Mouse (Mus musculus) lung, postnatal 25 days (tissue): ENCODE measurements around the gene Ncor2.
"Not testable (repeated sequence)": the region's sequence is repeated elsewhere in the genome, so short reads cannot be mapped to it uniquely, and the experiment has no call there.

Experiments used
- DNase-seq: peaks from one replicate; pipeline ENCODE4 v3.0.0; 2022; ENCODE audit warnings: low spot score

The Ncor2 gene

DNA sequence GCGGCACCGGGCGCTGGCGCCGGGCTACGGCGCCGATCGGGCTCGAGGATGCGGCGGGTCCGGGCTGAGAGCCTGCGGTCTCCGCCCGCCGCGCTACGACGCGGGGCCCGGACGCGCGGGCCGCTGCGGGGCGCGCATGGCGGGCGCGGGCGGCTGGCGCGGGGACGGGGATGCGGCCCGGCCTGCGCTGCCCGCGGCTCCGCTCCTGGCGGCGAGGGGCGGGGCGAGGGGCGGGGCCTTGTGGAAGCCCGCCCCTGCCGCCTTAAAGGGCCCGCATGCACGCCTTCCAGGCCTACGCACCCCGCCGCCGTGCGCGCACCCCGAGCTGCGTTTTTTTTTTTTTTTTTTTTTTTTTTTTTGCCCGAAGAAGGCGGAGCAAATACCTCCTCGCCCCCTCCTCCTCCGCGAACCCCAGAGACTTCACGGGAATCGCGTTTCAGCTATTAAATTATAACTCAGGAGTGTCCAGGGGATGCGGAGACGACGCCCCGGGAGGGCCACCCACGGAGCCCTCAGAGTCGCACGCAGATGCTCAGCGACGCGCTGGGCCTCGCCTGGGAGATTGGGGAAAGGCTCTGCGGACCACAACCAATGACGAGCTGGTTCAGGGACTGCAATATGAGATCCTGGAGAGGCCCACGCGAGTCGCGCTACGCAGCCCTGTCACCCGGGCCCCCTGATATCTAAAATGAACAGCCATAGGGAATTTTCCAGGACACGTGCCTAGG, at the start of gene Ncor2:
Gene Ncor2, minus strand, starts transcription at position 213 of the 728 bp plus-strand sequence.
- DNase-seq, result peak; percentile 75

DNA sequence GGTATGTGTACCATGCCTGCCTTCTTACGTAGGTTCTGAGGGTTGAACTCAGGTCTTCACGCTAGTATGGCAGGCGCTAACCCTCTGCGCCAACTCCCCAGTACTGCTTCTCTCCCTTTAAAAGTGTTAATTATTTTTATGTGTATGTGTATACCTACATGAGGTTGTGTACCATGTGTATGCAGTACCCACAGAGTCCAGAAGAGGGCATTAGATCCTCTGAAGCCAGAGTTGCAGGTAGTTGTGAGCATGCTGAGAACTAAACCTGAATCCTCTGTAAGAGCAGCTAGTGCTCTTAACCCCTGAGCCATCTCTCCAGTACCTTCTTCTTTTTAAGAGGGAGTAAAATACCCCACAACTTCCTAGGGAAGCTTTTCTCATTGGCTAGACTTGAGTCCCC, 48.7 kb upstream of the Ncor2 start:
- no peak for DNase-seq

DNA sequence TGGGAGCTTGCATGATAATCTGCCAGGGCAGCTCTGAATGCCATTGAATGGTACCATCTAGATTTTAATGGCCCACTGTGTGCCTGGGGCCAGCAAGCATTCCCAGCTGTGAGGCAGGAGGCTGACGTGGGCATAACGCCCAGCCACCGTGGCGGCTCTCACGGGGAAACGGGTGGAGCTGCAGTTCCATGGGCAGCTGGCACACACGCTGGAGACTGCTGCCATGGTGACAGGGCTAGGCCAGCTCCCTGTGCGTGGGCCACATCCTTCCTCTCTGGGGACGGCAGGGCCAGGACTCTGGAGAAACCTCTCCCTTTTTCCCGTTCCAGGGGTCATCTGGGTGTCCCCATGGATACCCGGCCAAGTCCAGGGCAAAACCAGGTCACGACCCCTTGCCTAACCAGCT, 47.2 kb upstream of the Ncor2 start:
- peak; percentile 54 for DNase-seq

DNA sequence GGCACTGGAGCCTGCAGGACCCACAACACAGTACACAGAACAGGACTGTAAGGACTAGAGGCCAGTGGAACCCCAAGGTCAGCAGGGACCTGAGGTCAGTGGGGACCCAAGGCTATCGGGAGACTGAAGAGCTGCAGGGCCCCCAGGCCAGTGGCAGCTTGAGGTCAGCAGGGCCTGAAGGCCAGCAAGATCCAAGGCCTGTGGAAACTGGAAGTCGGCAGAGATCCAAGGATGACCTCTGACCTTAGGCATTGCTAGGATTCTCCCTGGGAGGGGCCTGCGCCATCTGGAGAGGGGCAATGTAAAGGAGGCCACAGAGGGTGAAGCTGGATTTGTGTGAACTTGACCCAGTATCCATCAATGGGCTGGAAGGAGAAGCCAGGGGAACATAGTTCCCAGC, 45.9 kb upstream of the Ncor2 start:
- DNase-seq, result no peak

DNA sequence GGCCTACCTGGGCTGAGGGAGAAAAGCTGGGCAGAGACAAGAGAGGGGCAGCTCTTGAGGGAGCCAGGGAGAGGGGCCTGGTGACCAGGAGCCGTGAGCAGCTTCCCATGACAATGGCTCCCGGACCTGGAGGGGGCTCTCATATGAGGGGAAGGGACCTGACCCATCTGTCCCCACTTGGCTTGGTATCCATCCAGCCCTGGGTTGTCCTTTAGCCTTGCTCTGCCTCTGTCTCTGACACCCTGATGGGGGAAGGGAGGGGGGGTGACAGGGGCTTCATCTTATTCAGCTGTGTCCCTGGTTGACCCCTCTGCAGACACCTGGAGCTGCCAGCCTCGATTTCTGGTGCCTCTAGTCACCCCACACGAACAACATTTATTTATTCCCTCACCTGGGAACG, 44.9 kb upstream of the Ncor2 start:
- DNase-seq, result no peak

DNA sequence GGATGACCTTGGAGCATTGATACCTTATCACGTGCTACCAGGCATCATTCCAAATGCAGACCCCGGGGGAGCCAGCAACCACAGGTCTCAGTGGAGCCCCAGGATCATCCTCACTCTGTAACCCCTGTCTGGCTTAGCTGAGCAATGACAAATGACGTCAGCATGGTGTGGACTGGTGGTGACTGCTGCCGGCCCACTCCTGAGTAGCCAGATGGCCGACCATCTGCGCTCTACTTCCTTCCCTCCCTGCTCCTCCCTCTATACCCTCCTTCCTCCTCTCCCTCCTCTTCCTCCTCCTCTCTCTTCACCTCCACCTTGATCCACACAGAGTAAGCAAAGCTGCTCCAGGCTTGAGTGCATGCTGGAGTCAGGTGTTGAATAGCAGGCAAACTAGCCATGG, 43.7 kb upstream of the Ncor2 start:
- DNase-seq, result no peak

DNA sequence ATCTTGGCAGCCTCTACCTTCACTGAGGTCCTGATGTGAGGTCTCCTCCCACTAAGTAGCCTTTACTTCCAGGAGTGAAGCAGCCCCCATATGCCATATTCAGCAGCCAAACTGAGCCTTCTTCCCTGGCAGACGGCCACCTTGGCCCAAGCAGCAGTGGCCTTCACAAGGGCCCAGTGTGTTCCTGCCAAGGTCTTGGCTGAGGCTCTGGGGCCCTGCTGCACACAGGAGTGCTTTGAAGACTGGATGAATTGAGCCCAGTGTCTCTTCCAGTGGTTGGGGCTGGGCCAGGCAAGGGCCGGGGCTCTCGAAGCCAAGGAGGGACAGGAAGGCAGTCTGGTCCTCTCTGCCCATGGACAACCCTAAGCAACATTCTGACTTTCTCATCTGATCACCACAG, 42.8 kb upstream of the Ncor2 start:
- DNase-seq, result no peak

DNA sequence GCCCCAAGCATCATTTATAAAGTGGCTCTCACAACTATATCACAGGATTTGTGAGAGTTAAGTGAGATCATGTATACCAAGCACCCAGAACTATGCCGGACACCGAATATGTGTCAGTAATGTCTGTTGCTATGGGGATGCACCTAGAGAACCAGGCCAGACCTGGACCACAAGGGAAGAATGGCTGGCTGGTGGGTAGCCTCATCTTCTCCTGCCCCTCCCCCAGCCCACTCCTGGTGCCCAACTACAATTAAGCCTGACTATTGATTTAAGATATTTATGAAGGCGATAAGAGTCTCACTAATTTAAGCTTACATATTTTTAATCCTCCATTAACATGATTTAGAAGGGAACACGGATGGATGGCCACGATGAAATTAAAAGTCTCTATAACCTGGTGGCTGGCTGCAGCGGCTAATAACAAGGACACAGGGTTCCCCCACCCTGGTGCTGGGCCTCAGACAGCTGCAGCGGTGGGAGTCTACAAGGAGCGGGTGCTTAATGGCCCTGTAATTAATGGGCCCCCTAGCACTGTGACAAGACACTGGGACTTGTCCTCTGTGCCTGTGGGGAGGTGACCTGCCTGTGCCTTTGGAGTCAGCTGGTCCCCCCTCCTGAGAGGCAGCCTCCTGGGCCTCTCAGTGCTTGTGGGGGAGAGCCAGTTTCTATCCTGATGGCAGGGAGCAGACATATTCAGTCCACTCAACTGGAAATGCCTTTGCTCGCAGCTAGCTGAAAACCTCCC, 38.6 kb upstream of the Ncor2 start:
- no peak for DNase-seq

DNA sequence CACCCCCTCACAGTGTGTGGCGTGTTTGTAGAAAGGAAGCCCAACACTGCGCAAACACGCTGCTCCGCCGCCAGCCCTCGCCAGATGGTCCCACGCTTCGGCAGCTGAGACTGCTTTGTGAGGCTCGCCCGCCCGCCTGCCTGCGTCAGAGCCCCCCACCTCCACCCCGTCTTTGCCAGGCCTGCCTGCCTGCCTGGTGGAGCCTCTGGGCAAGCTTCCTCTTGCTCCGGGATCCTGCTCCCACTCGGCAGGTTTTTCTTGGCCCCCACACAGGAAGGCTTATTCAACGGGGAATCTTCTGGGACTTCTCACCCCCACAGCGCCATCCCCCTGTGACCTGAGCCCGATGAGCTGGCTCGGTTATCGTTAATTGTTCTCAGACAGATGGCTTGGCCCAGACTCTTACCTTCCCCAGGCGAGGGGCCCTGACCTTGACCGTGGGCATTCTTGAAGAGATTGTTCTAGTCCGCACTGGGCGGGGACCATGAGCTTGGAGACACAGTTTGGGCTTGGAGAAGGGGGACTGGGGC, 37.0 kb upstream of the Ncor2 start:
- no peak for DNase-seq

DNA sequence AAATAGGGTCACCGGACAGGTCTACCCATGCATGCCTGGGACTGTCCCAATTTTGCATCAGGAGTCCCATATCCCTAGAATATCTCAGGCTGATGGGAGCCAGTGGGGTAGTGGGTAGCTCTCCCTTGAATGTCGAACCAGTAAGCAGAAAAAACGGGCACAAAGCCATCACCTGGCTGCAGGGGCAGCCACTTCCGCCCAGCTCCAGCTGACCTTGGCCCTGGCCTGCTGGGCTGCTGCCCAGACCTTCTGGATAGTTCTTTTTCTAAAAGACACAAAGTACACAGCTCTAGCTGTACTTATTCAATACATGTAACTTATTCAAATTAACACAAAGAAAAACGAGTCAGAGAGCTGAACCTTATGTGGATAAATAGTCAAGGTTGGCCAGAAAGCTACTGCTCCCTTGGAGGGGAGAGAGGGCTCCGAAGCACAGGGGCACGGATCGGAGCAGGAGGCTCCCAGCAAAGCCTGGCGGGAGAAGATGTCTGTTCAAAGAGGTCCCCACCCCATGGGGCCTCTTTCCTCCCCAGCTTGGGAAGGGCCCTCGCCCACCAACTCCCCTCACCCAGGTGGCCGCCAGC, 36.4 kb upstream of the Ncor2 start:
- DNase-seq, result no peak

DNA sequence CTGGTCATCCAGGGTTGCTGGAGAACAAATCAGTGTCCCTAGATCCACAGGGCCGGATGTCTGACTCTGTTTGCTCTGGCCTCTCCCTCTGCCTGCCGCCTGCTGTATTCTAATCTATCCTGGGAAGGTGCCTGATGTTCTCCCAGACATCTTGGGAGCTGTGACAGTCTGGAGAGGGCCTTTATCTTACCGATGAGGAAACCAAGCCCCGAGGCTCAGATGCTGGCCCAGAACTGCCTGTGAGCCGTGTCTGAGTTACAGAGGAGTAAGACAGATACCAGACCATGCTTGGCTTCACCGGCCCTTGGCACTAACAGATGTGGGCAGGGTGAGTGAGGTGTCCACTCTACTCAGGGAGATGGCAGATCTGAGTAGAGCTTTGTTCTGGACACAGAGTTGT, 35.0 kb upstream of the Ncor2 start:
- DNase-seq, result no peak

DNA sequence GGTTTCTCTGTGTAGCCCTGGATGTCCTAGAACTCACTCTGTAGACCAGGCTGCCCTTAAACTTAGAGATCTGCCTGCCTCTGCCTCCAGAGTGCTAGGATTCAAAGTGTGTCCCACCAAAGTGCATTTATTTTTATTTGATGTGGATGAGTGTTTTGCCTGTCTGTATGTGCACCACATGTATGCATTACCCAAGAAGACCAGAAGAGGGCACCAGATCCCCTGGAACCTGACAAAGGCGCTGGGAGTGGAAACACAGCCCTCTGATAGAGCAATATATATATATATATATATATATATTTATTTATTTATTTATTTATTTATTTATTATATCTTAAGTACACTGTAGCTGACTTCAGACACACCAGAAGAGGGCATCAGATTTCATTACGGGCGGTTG, 25.9 kb upstream of the Ncor2 start:
- DNase-seq, result not testable (repeated sequence)

DNA sequence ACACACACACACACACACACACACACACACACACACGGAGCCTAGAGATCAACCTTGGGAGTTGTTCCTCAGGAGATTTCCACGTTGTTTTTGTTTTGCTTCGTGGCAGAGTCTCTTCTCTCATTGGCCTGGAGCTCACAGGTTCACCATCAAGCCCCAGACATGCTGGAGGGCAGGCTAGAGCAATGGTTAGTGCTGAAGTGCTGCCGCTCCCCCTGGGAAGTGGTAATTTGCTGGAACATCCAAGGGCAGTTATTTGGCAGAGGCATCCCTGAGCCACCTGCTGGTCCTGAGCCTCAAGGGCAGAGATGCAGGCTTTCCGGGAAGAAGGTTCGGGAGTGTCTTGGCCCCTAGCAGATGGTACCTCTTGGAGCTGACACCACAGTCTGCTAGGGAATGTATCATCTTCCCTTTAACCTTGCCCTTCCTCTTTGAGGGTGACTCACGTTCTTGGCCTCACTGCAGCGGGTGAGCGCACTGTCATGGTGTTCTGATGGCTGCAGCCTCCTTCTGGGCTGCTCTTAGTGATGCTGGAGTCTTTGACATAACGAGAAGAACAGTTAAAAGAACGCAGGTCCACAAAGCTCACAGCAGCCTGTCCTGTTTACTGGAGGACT, 25.3 kb upstream of the Ncor2 start:
- no peak for DNase-seq

DNA sequence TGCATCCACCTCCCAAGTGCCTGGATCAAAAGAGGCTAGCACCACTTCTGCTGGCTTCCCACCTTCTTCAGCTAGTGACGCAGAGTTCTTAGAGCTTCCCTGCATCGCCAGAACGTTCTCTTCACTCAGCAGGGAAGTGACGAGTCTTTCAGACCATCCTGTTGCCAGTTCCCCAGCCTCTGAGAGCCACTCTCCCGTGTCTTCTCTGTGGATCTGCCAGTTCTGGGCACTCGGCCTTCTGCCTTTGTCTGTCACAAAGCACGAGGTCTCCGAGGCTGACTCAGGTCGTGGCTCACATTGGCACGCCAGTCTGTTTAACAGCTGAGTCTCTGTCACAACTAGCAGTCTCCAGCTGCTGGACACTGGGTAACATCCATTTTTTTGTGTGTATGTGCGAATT, 24.7 kb upstream of the Ncor2 start:
- no peak for DNase-seq

DNA sequence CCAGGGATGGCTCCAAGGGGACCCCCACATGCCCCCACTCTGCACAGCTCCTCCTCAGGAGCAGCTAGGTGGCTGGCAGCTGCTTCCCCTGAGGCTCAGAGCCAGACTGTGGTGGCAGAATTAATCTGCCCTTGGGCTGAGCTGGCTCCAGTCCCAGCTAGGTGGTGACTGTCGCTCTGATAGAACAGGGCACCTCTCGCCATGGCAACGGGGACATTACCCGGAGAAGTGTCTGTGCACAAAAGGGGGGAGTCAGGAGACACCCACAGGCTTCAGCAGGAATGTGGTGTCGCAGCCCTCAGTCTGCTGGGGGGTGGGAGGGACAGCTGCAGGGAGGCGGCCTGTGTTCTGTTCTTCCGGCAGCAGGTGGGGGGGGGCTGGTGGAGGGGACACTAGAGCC, 24.1 kb upstream of the Ncor2 start:
- DNase-seq, result no peak

DNA sequence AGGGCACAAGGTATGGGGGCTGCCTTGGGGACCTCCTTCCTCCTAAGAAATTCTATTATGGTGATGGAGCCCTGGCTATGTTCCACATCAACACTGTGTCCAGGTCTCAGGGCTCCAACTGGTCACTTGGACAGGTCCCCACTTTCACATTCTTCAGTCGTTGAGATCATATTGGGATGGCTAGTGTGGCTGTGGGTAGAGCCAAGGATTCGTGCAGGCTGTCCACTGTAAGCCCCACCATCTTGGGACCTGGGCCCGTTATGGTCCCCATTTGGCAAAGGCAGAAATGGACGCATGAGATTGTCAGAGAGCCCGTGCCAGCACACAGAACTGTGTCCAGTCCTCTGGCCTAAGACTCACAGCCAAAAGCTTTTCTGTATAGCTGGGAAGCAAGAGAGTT, 23.1 kb upstream of the Ncor2 start:
- DNase-seq, result no peak

DNA sequence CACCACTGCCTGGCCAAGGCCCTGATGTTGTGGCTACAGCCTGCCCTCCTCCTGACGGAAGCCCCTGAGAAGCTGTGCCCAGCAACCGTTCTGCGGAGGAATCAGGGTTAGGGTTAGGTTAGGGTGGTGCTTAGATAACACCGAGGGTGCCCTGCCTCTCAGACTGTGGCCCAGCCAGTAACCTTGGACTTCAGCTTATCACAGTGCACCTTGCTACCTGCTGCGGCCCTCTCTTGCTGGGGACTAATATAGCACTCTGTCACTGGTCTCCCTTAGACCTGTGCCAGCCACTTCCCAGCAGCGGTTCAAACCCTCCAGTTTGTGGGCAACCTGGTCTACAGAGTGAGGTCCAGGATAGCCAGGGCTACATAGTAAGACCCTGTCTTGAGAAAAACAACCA, 20.1 kb upstream of the Ncor2 start:
- no peak for DNase-seq

DNA sequence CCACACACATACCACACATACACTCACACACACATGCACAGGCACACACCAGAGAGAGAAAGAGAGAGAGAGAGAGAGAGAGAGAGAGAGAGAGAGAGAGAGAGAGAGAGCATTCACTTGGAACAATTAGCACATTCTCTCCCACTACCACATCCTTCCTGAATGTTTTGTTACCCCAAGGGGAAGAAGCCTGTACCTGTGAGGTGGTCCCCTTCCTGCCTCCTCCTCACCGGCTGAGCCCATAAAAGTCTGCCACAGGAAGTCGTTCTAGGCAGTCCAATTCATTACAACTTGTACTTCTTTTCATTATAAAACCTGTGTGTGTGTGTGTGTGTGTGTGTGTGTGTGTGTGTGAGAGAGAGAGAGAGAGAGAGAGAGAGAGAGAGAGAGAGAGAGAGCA, 18.3 kb upstream of the Ncor2 start:
- not testable (repeated sequence) for DNase-seq

DNA sequence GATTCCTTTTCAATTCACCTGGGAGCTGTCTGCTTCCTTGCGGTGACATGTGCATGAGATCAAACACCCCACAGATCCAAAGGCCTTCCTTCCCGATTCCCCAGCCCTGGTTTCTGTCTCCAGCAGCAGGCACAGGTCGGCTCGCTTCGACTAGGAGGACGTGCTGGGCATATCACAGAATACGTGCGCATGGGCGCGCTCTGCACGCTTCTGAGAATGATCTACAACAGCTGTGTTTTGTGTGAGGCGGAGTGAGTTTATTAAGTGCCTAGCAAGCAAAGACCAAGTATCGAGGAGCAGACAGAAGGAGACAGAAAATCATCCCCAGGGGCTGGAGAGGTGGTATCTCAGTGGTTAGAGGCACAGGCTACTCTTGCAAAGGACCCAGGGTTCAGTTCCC, 17.0 kb upstream of the Ncor2 start:
- DNase-seq, result no peak

DNA sequence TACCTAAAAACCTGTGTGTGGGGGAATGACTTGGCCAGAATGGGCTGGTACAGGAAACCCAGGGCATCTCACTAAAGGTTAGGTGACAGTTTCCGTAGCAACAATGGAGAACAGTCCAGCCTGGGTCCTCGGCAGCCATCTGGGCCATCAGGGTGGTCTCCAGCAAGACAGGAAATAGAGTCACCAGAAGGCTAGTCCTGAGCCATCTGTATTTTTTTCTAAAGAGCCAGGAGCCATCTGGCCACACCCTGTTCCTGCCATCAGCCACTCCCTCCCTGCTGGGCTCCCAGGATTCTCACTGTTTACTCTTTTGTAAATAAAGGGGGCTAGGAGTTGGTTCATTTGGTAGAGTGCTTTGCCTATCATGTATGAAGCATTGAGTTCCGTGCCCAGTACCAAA, 16.1 kb upstream of the Ncor2 start:
- DNase-seq, result no peak

DNA sequence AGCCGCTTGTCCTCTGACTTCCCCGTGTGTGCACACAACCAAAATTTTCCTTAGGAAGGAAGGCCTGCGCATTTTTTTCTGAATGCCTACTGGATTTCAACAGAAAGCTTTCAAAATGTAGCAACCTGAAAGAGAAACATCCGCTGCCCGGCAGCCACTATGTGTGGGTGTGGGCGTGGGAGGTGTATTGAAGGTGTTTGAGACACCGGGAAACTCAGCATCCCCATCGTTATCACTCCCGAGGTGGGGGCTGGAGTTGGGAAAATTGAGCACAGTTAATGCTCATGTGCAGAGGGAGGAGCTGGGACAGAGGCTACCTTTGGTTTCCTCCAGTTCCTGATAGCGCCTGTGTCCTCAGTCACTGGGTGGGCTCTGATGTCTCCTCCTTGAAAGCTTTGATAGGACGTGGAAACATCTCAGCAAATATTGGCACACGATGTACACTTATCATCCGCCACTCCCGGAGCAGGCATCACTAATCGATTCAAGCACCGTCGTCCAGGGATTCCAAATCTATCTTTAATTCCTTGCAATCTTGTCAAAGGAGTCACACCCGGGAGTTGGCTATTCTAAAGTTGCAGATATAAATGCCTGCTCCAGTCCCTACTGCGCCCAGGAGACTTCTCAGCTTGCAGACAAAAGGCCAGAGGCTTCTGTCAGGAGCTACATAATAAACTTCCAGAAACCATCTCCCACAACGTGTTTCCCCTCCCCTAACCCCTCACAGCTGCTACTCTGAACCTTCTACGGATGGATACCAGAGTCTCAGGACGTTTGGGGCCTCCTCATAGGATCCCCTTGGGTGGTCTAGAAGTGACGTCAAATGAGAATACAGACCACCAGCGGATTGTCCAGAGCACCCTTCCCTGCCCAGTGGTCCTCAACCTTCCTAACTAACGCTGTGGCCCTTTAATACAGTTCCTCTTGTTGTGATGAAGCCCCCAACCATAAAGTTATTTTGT, 14.7 kb upstream of the Ncor2 start:
- no peak for DNase-seq

DNA sequence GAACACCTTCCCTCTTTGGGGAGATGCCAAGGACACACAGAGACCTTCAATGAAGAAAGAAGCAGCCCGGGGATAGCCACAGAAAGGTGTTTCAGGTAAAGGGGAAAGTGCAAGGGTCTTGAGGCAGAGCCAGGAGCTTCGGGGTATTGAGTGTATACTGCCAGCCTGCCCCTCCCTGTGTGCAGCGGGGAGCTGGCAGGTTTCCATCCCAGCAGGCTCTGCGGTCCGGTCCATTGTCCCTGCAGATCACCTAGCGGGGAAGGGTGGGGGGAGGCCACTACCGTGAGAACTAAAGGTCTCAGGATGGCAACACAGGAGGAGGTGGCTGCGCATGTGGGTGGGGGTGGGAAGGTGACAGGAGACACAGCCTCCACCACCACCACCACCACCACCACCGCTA, 12.6 kb upstream of the Ncor2 start:
- no peak for DNase-seq
